Mouse (Mus musculus): ENCODE results near the gene Hes1. TPM values are rescaled to one million over a fixed set of nuclear protein-coding genes. Genes with fewer than 3 reads are reported as not detected.
"Not testable (repeated sequence)": the region's sequence is repeated elsewhere in the genome, so short reads cannot be mapped to it uniquely, and the experiment has no call there.

Gene Hes1
- polyA plus RNA-seq, 1 experiment from 2014 or later, result 4.7 TPM

- Histone ChIP-seq H3K9me3 (replicated peaks; ENCODE audit: control insufficient read depth, low read length) (no peaks in the 10 kb centered on the region), H3K27me3 (ENCODE audit: control insufficient read depth, insufficient read depth, low read depth, low read length) (no peaks in the 10 kb centered on the region), H3K4me3 (ENCODE audit: low read depth, low read length) (no peak overlapping the region), H3K4me2 (ENCODE audit: low read depth, low read length) (no peak overlapping the region), H3K9ac (ENCODE audit: low read depth, low read length) (no peak overlapping the region), H3K27ac (ENCODE audit: low read length) (no peak overlapping the region), H3K4me1 (ENCODE audit: control insufficient read depth, low read depth, low read length) (no peaks in the 10 kb centered on the region), H3K36me3 (ENCODE audit: control insufficient read depth, insufficient read depth) (no peaks in the 10 kb centered on the region)
- ATAC-seq (ENCODE audit: low read depth), result no peak
- WGBS (ENCODE audit: insufficient replicate concordance), result 9% methylated on average over 3 of the region's 3 CpGs
Observed at GRCm38 (mm10) chr16:30102982-30103381, 38.8 kb downstream of the Hes1 start.

DNA sequence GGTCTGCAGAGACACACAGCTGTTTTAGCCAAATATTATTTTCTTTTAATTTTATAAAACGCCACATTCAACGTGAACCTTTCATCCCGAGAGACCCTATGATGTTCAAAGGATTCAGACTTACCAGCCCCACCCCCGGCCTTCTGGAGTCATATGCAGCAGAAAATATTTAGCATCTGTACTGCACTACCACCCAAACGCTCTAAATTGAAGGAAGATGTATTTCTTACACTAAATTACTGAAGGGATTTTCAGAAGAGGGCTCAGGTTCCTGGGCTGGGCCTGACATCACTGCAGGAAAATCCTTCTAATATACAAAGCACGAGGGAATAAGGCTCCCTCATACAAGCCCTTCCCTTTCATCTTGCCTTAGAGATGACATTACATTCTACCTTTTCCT, 39.3 kb downstream of the Hes1 start:
- whole genome bisulfite sequencing (ENCODE audit: insufficient replicate concordance), result 51% methylated on average over 6 of the region's 6 CpGs
- Histone ChIP-seq H3K4me3 (ENCODE audit: low read depth, low read length) (no peak overlapping the region), H3K4me1 (ENCODE audit: control insufficient read depth, low read depth, low read length) (no peaks in the 10 kb centered on the region), H3K27ac (ENCODE audit: low read length) (no peak overlapping the region), H3K4me2 (ENCODE audit: low read depth, low read length) (no peak overlapping the region), H3K9me3 (replicated peaks; ENCODE audit: control insufficient read depth, low read length) (no peaks in the 10 kb centered on the region), H3K36me3 (ENCODE audit: control insufficient read depth, insufficient read depth) (no peaks in the 10 kb centered on the region), H3K9ac (ENCODE audit: low read depth, low read length) (no peak overlapping the region), H3K27me3 (ENCODE audit: control insufficient read depth, insufficient read depth, low read depth, low read length) (no peaks in the 10 kb centered on the region)
- ATAC-seq (ENCODE audit: low read depth), result no peak

GRCm38 (mm10) chr16:30104363-30104762, 40.2 kb downstream of the Hes1 start:
- Histone ChIP-seq H3K4me3 (ENCODE audit: low read depth, low read length) (no peak overlapping the region), H3K27ac (ENCODE audit: low read length) (no peak overlapping the region), H3K27me3 (ENCODE audit: control insufficient read depth, insufficient read depth, low read depth, low read length) (no peaks in the 10 kb centered on the region), H3K36me3 (ENCODE audit: control insufficient read depth, insufficient read depth) (no peaks in the 10 kb centered on the region), H3K9ac (ENCODE audit: low read depth, low read length) (no peak overlapping the region), H3K4me2 (ENCODE audit: low read depth, low read length) (no peak overlapping the region), H3K4me1 (ENCODE audit: control insufficient read depth, low read depth, low read length) (no peaks in the 10 kb centered on the region), H3K9me3 (replicated peaks; ENCODE audit: control insufficient read depth, low read length) (no peaks in the 10 kb centered on the region)
- ATAC-seq (ENCODE audit: low read depth), result no peak
- WGBS (ENCODE audit: insufficient replicate concordance), result 70% methylated on average over 3 of the region's 3 CpGs

DNA sequence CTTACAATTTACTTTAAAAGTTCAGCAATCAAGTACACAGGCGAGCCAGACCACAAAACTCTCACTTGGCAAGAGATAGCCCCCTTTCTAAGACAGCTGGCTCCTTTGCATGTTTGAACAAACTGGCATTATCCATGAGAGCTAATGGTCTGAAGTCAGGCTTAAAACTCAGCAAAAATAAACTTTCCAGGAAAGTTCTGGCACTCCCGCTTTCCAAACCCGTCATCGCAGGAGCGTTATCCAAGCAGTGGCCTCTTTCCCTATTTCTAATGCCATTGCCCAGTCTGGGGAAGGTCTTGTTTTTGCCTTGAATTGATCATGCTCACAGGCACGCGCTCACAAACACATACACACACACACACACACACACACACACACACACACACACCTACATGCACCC, 41.3 kb downstream of the Hes1 start:
- Histone ChIP-seq H3K4me1 (ENCODE audit: control insufficient read depth, low read depth, low read length) (no peaks in the 10 kb centered on the region), H3K4me2 (ENCODE audit: low read depth, low read length) (no peak overlapping the region), H3K27ac (ENCODE audit: low read length) (no peak overlapping the region), H3K9me3 (replicated peaks; ENCODE audit: control insufficient read depth, low read length) (no peaks in the 10 kb centered on the region), H3K4me3 (ENCODE audit: low read depth, low read length) (no peak overlapping the region), H3K9ac (ENCODE audit: low read depth, low read length) (no peak overlapping the region), H3K27me3 (ENCODE audit: control insufficient read depth, insufficient read depth, low read depth, low read length) (no peaks in the 10 kb centered on the region), H3K36me3 (ENCODE audit: control insufficient read depth, insufficient read depth) (no peaks in the 10 kb centered on the region)
- ATAC-seq (ENCODE audit: low read depth), result no peak
- WGBS (ENCODE audit: insufficient replicate concordance), result 72% methylated on average over 7 of the region's 7 CpGs

DNA sequence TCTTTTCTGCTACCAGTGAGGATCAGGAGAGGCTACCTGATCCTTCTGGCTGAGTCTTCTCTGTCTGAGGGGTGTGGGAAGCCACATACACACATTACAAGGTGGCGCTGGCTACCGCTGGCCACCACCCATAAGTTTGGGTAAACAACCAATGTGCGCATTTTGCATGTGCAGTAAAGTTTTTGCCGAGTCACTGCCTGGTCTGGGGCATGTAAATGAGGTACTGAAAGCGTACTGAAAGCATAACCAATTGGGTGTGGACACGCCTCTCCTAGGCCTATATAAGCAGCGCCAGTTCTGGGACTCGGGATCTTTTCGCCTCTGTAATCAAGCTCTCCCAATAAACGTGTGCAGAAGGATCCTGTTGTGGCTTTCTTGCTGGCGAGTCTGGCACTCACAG, 44.0 kb downstream of the Hes1 start:
- ATAC-seq (ENCODE audit: low read depth); H3K27ac ChIP-seq (ENCODE audit: low read length); H3K36me3 ChIP-seq (ENCODE audit: control insufficient read depth, insufficient read depth); H3K4me3 ChIP-seq (ENCODE audit: low read depth, low read length); H3K27me3 ChIP-seq (ENCODE audit: control insufficient read depth, insufficient read depth, low read depth, low read length); H3K4me1 ChIP-seq (ENCODE audit: control insufficient read depth, low read depth, low read length); H3K4me2 ChIP-seq (ENCODE audit: low read depth, low read length); H3K9me3 ChIP-seq (replicated peaks; ENCODE audit: control insufficient read depth, low read length); H3K9ac ChIP-seq (ENCODE audit: low read depth, low read length): not testable (repeated sequence)
- 71% methylated on average over 11 of the region's 11 CpGs for WGBS (ENCODE audit: insufficient replicate concordance)

DNA sequence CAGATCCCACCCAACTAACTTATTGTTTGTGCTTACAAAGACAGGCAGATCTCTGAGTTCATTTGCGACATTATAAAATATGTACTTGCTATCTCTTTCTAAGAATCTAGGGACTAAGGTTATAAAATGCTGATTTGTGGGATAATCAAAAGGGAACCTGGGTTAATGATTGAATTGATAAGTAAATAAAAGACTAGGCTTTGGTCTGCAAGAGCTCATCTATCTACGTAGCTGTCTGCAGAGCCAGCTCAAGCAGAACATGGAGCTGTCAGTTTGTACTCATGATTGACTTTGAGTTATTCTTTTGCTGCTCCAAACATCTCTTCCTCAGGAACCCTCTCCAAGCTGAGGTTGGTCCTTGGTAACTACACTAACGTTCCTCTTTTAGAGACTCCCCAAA, 46.3 kb downstream of the Hes1 start:
- no peaks in the 10 kb centered on the region for H3K27me3 ChIP-seq (ENCODE audit: control insufficient read depth, insufficient read depth, low read depth, low read length)
- no peaks in the 10 kb centered on the region for H3K36me3 ChIP-seq (ENCODE audit: control insufficient read depth, insufficient read depth)
- no peak overlapping the region for H3K9ac ChIP-seq (ENCODE audit: low read depth, low read length)
- 60% methylated on average over 3 of the region's 3 CpGs for WGBS (ENCODE audit: insufficient replicate concordance)
- H3K4me3 ChIP-seq (ENCODE audit: low read depth, low read length), result no peak overlapping the region
- no peaks in the 10 kb centered on the region for H3K9me3 ChIP-seq (replicated peaks; ENCODE audit: control insufficient read depth, low read length)
- no peaks in the 10 kb centered on the region; the same call in 1 of the 2 replicates for H3K4me1 ChIP-seq (ENCODE audit: control insufficient read depth, low read depth, low read length)
- ATAC-seq (ENCODE audit: low read depth), result no peak
- no peak overlapping the region for H3K27ac ChIP-seq (ENCODE audit: low read length)
- no peak overlapping the region for H3K4me2 ChIP-seq (ENCODE audit: low read depth, low read length)

DNA sequence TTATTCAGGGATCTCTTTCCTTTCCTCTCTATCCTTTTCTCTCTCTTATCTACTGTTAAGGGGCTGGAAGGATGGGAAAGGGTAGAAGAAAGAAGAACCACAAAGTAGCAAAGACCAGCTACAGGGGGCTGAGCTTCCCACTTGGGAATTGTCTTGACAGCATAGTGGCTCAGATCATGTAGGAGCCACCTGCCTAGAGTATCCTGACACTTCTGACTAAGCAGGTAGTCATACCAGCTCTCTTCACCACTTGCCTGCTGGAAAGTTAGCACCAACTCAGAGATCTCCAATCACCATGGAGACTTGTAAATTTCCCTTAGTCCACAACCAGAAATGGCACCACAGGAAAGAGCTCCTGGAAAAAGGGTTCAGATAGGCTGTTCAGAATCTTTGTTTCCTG, 46.9 kb downstream of the Hes1 start:
- no peak for ATAC-seq (ENCODE audit: low read depth)
- Histone ChIP-seq H3K27ac (ENCODE audit: low read length) (no peak overlapping the region), H3K27me3 (ENCODE audit: control insufficient read depth, insufficient read depth, low read depth, low read length) (no peaks in the 10 kb centered on the region), H3K4me1 (ENCODE audit: control insufficient read depth, low read depth, low read length) (no peaks in the 10 kb centered on the region; the same call in 1 of the 2 replicates), H3K9ac (ENCODE audit: low read depth, low read length) (no peak overlapping the region), H3K4me2 (ENCODE audit: low read depth, low read length) (no peak overlapping the region), H3K4me3 (ENCODE audit: low read depth, low read length) (no peak overlapping the region), H3K9me3 (replicated peaks; ENCODE audit: control insufficient read depth, low read length) (no peaks in the 10 kb centered on the region), H3K36me3 (ENCODE audit: control insufficient read depth, insufficient read depth) (no peaks in the 10 kb centered on the region)

DNA sequence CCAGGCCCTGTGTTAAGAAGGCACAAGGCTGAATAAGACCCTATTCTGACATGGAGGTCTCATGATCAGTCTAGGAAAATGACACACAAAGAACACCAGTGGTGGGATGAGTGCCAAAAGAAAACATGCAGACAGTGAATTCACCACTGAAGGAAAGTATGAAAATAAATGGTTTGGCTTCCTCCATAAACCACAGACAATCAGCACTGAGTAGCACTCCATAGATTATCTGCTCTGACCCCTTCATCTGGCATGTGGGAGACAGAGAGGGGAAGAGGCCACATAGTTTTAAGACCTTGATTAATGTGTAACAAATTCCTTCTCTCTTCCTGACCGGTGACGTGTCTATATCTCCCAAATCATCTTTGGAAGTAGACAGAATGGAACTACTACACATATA, 47.4 kb downstream of the Hes1 start:
- H3K4me1 ChIP-seq (ENCODE audit: control insufficient read depth, low read depth, low read length), result no peaks in the 10 kb centered on the region; the same call in 1 of the 2 replicates
- WGBS (ENCODE audit: insufficient replicate concordance), result 13% methylated on average over 2 of the region's 2 CpGs
- ATAC-seq (ENCODE audit: low read depth), result no peak

DNA sequence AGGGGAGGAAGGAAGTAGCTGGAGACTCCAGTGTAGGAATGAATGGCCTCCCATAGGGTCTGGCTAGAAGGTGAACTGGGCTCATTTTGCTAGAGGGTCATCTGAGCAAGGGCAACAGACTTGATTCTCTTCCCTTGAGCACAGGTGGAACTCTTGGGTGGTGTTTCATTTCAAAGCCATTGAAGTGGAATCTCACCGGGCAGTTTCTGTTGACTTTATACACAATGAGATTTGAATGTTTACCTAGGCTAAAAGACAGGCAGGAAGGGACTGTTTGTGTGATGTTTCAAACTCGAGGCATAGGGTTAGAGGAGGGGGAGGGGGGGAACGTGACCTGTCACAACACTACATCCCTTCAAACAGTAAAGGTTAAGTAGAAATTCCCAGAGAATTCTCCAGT, 49.0 kb downstream of the Hes1 start:
- Histone ChIP-seq H3K27ac (ENCODE audit: low read length) (peak overlapping the region; percentile 71), H3K27me3 (ENCODE audit: control insufficient read depth, insufficient read depth, low read depth, low read length) (no peaks in the 10 kb centered on the region), H3K4me1 (ENCODE audit: control insufficient read depth, low read depth, low read length) (no peaks in the 10 kb centered on the region; the same call in 1 of the 2 replicates), H3K9me3 (replicated peaks; ENCODE audit: control insufficient read depth, low read length) (no peaks in the 10 kb centered on the region), H3K4me2 (ENCODE audit: low read depth, low read length) (0 out of 2 replicates have a peak overlapping the region, but pooled peaks have one; percentile 14), H3K9ac (ENCODE audit: low read depth, low read length) (no peak overlapping the region), H3K4me3 (ENCODE audit: low read depth, low read length) (no peak overlapping the region), H3K36me3 (ENCODE audit: control insufficient read depth, insufficient read depth) (no peaks in the 10 kb centered on the region)
- WGBS (ENCODE audit: insufficient replicate concordance), result 20% methylated on average over 3 of the region's 3 CpGs
- peak; percentile 80 for ATAC-seq (ENCODE audit: low read depth)

More for the DNA sequence above, 47.4 kb downstream of the Hes1 start:
- H3K36me3 ChIP-seq (ENCODE audit: control insufficient read depth, insufficient read depth), result no peaks in the 10 kb centered on the region
- H3K4me3 ChIP-seq (ENCODE audit: low read depth, low read length), result no peak overlapping the region
- H3K9me3 ChIP-seq (replicated peaks; ENCODE audit: control insufficient read depth, low read length), result no peaks in the 10 kb centered on the region
- H3K9ac ChIP-seq (ENCODE audit: low read depth, low read length), result no peak overlapping the region
- no peak overlapping the region for H3K4me2 ChIP-seq (ENCODE audit: low read depth, low read length)
- H3K27me3 ChIP-seq (ENCODE audit: control insufficient read depth, insufficient read depth, low read depth, low read length), result no peaks in the 10 kb centered on the region
- H3K27ac ChIP-seq (ENCODE audit: low read length), result no peak overlapping the region
